Mouse (Mus musculus) limb, embryonic 12.5 days (tissue): ENCODE measurements around the gene Gm36079. TPM values are rescaled to one million over a fixed set of nuclear protein-coding genes. Genes with fewer than 3 reads are reported as not detected.
"Not testable (repeated sequence)": the region's sequence is repeated elsewhere in the genome, so short reads cannot be mapped to it uniquely, and the experiment has no call there.

Experiments
- ATAC-seq: fragments of 200-750 bp; cut with Nextera tagmentation; 2 replicates; pipeline ENCODE4 v1.8.0; 2017; ENCODE audit warnings: low read depth, moderate TSS enrichment; ENCODE audit not compliant: insufficient number of reproducible peaks, insufficient read depth, low FRiP score, low TSS enrichment
- H3K27ac ChIP-seq: fragments of 300-500 bp; sonication (generic); 2 replicates; pipeline ENCODE4 v1.5.1; 2016; ENCODE audit warnings: mild to moderate bottlenecking, moderate library complexity
- H3K27me3 ChIP-seq: fragments of 300-500 bp; sonication (generic); 2 replicates; pipeline ENCODE4 v1.6.1; 2016; ENCODE audit warnings: mild to moderate bottlenecking, moderate library complexity
- H3K36me3 ChIP-seq: fragments of 300-500 bp; sonication (generic); 2 replicates; pipeline ENCODE4 v1.6.1; 2016; ENCODE audit warnings: mild to moderate bottlenecking, moderate library complexity
- H3K4me1 ChIP-seq: fragments of 300-500 bp; sonication (generic); replicated peaks from 2 replicates; pipeline ENCODE4 v1.6.1; 2016
- H3K4me2 ChIP-seq: fragments of 300-500 bp; sonication (generic); 2 replicates; pipeline ENCODE4 v1.6.1; 2016; ENCODE audit warnings: mild to moderate bottlenecking, moderate library complexity
- H3K4me3 ChIP-seq: fragments of 300-500 bp; sonication (generic); replicated peaks from 2 replicates; pipeline ENCODE4 v1.5.1; 2016; ENCODE audit warnings: mild to moderate bottlenecking
- H3K9ac ChIP-seq: fragments of 300-500 bp; sonication (generic); replicated peaks from 2 replicates; pipeline ENCODE4 v1.6.1; 2016; ENCODE audit warnings: mild to moderate bottlenecking, moderate library complexity
- H3K9me3 ChIP-seq: fragments of 300-500 bp; sonication (generic); 2 replicates; pipeline ENCODE4 v1.6.1; 2016; ENCODE audit warnings: mild to moderate bottlenecking, moderate library complexity
- WGBS: fragments of 180-500 bp; shearing (Covaris S2); methylation state at CpG from one replicate; pipeline ENCODE4 v1.1.7; 2016; 5-methylcytosine and 5-hydroxymethylcytosine counted together
- polyA plus RNA-seq: library from polyadenylated mRNA; unstranded; fragments of >200 nt; fragmentation: Nextera tagmentation; extraction: Ambion mirVana; gene quantifications from 2 replicates; pipeline ENCODE4 v1.2.1, GENCODE M21; 2016

Gene Gm36079
- not detected in 2 replicates for polyA plus RNA-seq

- H3K4me2 ChIP-seq, ATAC-seq, H3K4me3 ChIP-seq, H3K9ac ChIP-seq, H3K27ac ChIP-seq, H3K36me3 ChIP-seq, H3K9me3 ChIP-seq, H3K4me1 ChIP-seq: not testable (repeated sequence)
- H3K27me3 ChIP-seq = peaks cover 21% of the 10 kb centered on the region
- WGBS = 0% methylated on average over 5 of the region's 17 CpGs
These were observed at the start of gene Gm36079 for GRCm38 (mm10) chr13:120026911-120027310. TSS of gene Gm36079 (minus strand) at chr13:120027011.

DNA sequence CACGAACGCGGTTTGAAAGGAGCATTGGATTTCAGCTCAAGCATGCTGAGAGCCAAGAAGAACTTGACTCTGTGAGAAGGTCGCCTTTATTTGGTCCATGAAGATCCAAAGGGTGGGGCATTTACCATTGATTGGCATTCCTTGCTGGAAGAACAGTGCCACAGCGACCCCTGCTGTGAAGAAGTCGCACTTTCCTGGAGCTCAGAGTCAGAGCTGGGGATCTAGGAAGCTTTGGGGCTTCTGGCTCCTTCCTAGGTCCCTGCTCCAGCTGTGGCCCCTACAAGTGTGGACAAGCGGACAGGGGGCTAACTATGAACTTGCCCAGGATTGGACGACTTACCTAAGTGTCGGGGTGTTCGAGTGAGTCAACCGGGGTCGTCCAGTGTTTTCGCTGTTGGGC is 44.1 kb upstream of the Gm36079 start:
- not testable (repeated sequence) for H3K4me1 ChIP-seq, H3K9ac ChIP-seq, H3K27ac ChIP-seq, H3K9me3 ChIP-seq, H3K4me3 ChIP-seq, H3K36me3 ChIP-seq, H3K27me3 ChIP-seq, ATAC-seq, H3K4me2 ChIP-seq
- no CpG with 5 or more reads among the region's 13 CpGs for WGBS

DNA sequence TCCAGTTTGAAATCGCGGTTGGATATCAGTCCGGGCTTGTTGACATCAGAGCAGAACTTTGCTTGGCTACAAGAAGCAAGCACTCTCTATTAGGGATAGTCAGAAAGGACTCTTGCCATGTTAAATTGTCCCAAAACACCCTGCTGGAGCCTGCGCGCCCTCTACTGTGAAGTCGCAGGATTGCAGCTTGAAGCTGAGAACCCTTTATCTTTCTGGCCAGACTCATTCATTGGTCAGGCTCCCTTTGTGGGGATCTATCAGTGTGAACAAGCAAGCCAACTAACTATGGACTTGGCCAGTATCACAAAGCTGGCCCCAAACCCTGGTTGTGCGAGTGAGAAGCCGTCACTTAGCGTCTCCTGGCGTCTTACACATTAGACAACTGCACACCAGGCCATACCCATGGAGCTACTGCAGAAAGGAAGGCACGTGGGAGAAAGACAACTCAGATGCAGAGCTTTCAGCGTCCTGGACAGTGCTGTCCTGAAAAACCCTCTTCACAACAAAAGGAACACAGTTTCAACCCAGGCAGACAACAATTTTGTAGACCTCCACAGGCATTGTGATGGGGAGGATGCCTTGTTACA is 43.3 kb upstream of the Gm36079 start:
- H3K27ac ChIP-seq, H3K4me1 ChIP-seq, H3K9me3 ChIP-seq, H3K4me3 ChIP-seq, H3K36me3 ChIP-seq, H3K9ac ChIP-seq, H3K4me2 ChIP-seq, H3K27me3 ChIP-seq, ATAC-seq: not testable (repeated sequence)
- WGBS = no CpG with 5 or more reads among the region's 12 CpGs

DNA sequence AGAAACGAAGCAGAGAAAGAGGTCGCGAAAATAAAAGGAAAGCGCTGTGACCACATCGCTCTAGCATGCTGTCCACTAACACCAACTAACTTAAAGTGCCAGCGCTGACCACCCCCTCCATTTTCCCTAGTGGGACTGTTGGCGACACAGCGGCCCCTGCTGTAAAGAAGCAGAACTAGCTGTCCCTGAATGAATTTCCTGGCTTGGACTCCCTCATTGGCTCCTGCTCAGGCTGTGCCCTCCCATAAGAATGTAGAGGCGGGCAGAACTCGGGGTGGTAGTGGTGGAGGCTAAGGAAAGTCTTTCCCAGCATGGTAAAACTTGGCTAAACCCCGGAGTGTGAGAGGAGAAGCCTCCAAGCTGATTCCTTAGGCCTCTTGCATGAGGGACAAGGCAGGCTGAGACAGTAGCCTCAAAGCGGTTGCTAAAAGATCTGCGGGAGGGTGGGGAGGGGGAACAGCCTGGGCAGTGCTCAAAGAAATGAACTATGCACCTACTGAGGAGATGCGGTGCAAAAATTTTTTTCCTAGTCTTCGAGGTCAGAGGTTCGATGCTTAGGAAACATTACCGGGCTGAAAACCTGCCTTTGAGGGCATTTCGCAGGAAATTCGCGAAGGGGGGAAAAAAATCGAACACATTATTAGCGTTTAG is 36.8 kb upstream of the Gm36079 start:
- not testable (repeated sequence) for H3K27ac ChIP-seq, H3K4me1 ChIP-seq, ATAC-seq, H3K9ac ChIP-seq, H3K36me3 ChIP-seq, H3K9me3 ChIP-seq, H3K4me3 ChIP-seq, H3K27me3 ChIP-seq, H3K4me2 ChIP-seq
- no CpG with 5 or more reads among the region's 22 CpGs for WGBS

DNA sequence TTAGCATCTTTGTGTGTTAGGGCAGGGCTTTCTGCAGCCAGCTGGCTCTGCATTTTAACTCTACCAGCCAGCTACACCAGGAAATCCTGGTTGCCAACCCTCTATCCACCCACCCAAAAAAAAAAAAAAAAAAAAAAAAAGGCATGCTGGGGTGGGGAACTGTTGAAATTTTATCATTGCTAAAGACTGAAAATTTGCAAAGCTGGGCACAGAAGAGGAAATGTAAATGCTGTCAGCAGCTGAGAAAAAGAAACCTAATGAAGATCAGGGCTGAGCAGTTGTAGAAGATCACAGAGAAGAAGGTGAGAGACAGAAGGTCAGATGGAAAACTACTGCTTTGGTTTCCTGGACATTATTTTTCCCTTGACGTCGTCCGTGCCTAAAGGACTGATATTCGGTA is 36.1 kb upstream of the Gm36079 start:
- not testable (repeated sequence) for H3K4me3 ChIP-seq, H3K4me1 ChIP-seq, H3K9me3 ChIP-seq, H3K36me3 ChIP-seq, H3K27ac ChIP-seq, H3K9ac ChIP-seq, ATAC-seq, H3K27me3 ChIP-seq, H3K4me2 ChIP-seq
- no CpG with 5 or more reads among the region's 4 CpGs for WGBS

- H3K27ac ChIP-seq, H3K4me3 ChIP-seq, H3K9ac ChIP-seq, H3K9me3 ChIP-seq, H3K4me2 ChIP-seq, H3K27me3 ChIP-seq, H3K36me3 ChIP-seq, H3K4me1 ChIP-seq, ATAC-seq: not testable (repeated sequence)
These were observed 25.3 kb upstream of the Gm36079 start, which contains the start of gene Gm21188 for GRCm38 (mm10) chr13:120052085-120052484. TSS of gene Gm21188 (minus strand) at chr13:120052194.

DNA sequence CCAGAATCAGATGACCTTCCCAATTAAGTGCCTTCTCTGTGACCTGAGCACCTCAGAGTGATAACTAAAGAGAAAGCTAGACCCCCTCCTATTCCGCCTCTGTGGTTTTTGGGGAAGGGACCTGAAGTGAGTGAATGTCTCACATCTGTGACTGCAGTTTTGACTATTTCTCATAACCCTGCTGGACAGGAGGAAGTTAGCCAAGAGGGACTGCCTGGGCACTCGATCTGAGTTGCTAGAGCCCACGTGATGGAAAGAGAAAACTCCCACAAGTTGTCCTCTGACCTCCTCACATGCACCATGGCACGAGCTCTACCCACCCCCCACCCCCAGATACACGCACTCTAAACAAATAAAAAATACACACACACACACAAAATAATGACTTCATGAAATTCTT is 21.8 kb upstream of the Gm36079 start:
- not testable (repeated sequence) for H3K4me3 ChIP-seq, ATAC-seq, H3K9me3 ChIP-seq, H3K4me1 ChIP-seq, H3K27ac ChIP-seq, H3K9ac ChIP-seq, H3K27me3 ChIP-seq, H3K36me3 ChIP-seq, H3K4me2 ChIP-seq
- no CpG with 5 or more reads among the region's 5 CpGs for WGBS

DNA sequence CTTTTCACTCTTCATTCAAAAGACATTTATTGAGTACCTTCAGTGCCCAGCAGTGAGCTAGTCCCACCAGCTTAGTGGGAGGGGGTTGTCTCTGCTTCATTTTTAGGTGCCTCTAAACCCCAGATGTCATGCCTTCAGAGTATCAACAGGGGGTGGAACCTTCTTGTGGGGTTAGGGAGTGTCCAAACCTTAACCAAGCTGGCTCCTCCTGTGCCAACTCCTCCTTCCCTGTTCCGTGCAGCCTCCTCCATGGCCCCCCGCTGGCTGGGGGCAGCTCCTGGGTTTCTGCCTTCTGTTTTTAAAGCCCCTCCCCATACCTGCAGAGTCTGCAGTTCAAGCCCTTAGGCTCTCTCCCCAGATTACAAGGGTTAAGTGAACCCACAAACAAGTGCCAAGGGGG is 21.4 kb upstream of the Gm36079 start:
- 0 out of 2 replicates have a peak, but pooled peaks have one; percentile 26 for ATAC-seq
- not testable (repeated sequence) for H3K9ac ChIP-seq, H3K4me3 ChIP-seq, H3K4me2 ChIP-seq, H3K36me3 ChIP-seq, H3K27me3 ChIP-seq, H3K9me3 ChIP-seq, H3K27ac ChIP-seq, H3K4me1 ChIP-seq
- WGBS = no CpG with 5 or more reads among the region's 2 CpGs

DNA sequence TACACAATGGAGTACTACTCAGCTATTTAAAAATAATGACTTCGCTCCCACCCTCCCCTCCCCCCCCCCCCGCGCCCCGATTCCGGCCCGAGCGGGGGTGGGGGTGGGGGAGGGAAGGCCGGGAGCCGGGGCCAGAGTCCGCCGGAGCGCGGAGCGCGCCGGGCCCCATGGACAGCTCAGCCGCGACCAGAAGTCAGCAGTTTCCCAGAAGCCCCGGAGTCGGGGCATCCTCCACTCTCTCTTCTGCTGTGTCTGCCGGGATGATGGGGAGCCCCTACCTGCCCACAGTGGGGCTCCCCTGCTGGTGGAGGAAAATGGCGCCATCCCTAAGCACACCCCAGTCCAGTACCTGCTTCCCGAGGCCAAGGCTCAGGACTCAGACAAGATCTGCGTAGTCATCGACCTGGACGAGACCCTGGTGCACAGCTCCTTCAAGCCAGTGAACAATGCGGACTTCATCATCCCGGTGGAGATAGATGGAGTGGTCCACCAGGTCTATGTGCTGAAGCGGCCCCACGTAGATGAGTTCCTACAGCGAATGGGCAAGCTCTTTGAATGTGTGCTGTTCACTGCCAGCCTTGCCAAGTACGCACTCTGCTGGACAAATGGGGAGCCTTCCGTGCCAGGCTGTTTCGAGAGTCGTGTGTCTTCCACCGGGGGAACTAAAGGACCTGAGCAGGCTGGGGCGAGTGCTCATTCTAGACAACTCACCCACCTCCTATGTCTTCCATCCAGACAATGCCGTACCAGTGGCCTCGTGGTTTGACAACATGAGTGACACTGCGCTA is 19.8 kb upstream of the Gm36079 start:
- not testable (repeated sequence) for H3K4me2 ChIP-seq, H3K36me3 ChIP-seq, H3K27ac ChIP-seq, H3K4me1 ChIP-seq, H3K27me3 ChIP-seq, H3K9ac ChIP-seq, H3K9me3 ChIP-seq, H3K4me3 ChIP-seq
- peak; percentile 56; the same call in 1 of the 2 replicates for ATAC-seq
- under 1% methylated on average over 21 of the region's 40 CpGs for WGBS

DNA sequence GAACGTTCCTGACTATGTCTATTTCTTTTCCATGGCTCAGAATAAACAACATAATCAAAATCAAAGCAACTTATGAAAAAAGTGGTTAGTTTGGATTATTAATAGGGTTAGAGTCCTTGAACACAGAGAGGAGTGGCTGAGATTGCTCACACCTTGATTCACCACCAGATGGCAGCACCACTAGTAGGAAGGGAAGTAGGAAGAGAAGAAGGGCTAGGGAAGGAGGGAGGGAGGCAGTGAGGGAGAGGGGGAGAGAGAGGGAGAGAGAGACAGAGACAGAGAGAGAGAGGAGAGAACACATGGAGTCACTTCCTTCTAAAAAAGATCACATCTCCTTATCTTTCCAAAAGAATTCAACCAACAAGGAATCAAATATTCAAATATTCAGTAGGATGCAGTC is 14.3 kb upstream of the Gm36079 start:
- not testable (repeated sequence) for H3K9me3 ChIP-seq, ATAC-seq, H3K4me2 ChIP-seq, H3K36me3 ChIP-seq, H3K4me1 ChIP-seq, H3K4me3 ChIP-seq, H3K27ac ChIP-seq, H3K9ac ChIP-seq
- peaks cover 14% of the 10 kb centered on the region for H3K27me3 ChIP-seq
- WGBS = no CpG with 5 or more reads among the region's 1 CpGs

- not testable (repeated sequence) for H3K36me3 ChIP-seq
- WGBS = 5% methylated on average over 6 of the region's 6 CpGs
These were observed 11.1 kb upstream of the Gm36079 start for GRCm38 (mm10) chr13:120037881-120038280.

More at GRCm38 (mm10) chr13:120037881-120038280, 11.1 kb upstream of the Gm36079 start:
- peaks cover 23% of the 10 kb centered on the region for H3K27me3 ChIP-seq
- not testable (repeated sequence) for H3K4me3 ChIP-seq, H3K4me1 ChIP-seq, H3K4me2 ChIP-seq, H3K27ac ChIP-seq, H3K9ac ChIP-seq, H3K9me3 ChIP-seq, ATAC-seq
